Mouse (Mus musculus) T-helper 17 cell (primary cell): ENCODE data around the gene Selenoo.

Experiments used
- in situ Hi-C, 2 experiments: fragments of 300-600 bp; cut with MboI, MseI; formaldehyde crosslinking; loops; 1 replicate in 1 of 2; 2 replicates in 1 of 2; pipeline ENCODE4 v1.15.1; 2025; ENCODE audit warnings: high pct_unique_total_duplicates in 2 of 2

The Selenoo gene

GRCm38 (mm10) chr15:89088607-89089247, at the start of gene Selenoo:
Gene Selenoo (plus strand): TSS chr15:89089084.
- in situ Hi-C loops: no loop called here

- in situ Hi-C loops: no loop called here
These were observed 44.5 kb upstream of the Selenoo start for GRCm38 (mm10) chr15:89044381-89044780.

GRCm38 (mm10) chr15:89046356-89046755, 42.5 kb upstream of the Selenoo start:
- in situ Hi-C loops: no loop called here

- in situ Hi-C loops: no loop called here
These were observed 34.2 kb upstream of the Selenoo start for GRCm38 (mm10) chr15:89054666-89055065.

- in situ Hi-C loops: no loop called here
These were observed 30.1 kb upstream of the Selenoo start for GRCm38 (mm10) chr15:89058736-89059135.

- in situ Hi-C loops: no loop called here
These were observed 29.5 kb upstream of the Selenoo start, which contains the start of gene Panx2 for GRCm38 (mm10) chr15:89059161-89059931. Gene Panx2 (plus strand): TSS chr15:89059734.

GRCm38 (mm10) chr15:89060032-89060681, 28.7 kb upstream of the Selenoo start:
- in situ Hi-C loops: no loop called here

- in situ Hi-C loops: no loop called here
These were observed 27.9 kb upstream of the Selenoo start for GRCm38 (mm10) chr15:89060811-89061460.

- in situ Hi-C loops: no loop called here
These were observed 26.9 kb upstream of the Selenoo start for GRCm38 (mm10) chr15:89061761-89062517.

- in situ Hi-C loops: no loop called here
These were observed 26.4 kb upstream of the Selenoo start for GRCm38 (mm10) chr15:89062518-89062910.

GRCm38 (mm10) chr15:89063001-89063400, 25.9 kb upstream of the Selenoo start:
- in situ Hi-C loops: no loop called here

GRCm38 (mm10) chr15:89063536-89063935, 25.3 kb upstream of the Selenoo start:
- in situ Hi-C loops: no loop called here

GRCm38 (mm10) chr15:89064891-89065290, 24.0 kb upstream of the Selenoo start:
- in situ Hi-C loops: no loop called here

- in situ Hi-C loops: no loop called here
These were observed 21.3 kb upstream of the Selenoo start for GRCm38 (mm10) chr15:89067609-89068008.

- in situ Hi-C loops: no loop called here
These were observed 20.7 kb upstream of the Selenoo start for GRCm38 (mm10) chr15:89068226-89068625.

- in situ Hi-C loops: no loop called here
These were observed 19.5 kb upstream of the Selenoo start for GRCm38 (mm10) chr15:89069336-89069840.

GRCm38 (mm10) chr15:89070606-89071005, 18.3 kb upstream of the Selenoo start:
- in situ Hi-C loops: no loop called here

- in situ Hi-C loops: no loop called here
These were observed 14.8 kb upstream of the Selenoo start for GRCm38 (mm10) chr15:89073993-89074603.

- in situ Hi-C loops: no loop called here
These were observed 14.0 kb upstream of the Selenoo start, which contains the start of gene Trabd for GRCm38 (mm10) chr15:89074613-89075477. Gene Trabd (plus strand): TSS chr15:89075124.
